Mouse (Mus musculus) adrenal gland, postnatal 4 days (tissue): ENCODE results near the gene Slc2a1. TPM values are rescaled to one million over a fixed set of nuclear protein-coding genes. Genes with fewer than 3 reads are reported as not detected.

ENCODE experiments used
- DNase-seq, 2 experiments: peaks; one replicate each; pipeline ENCODE4 v3.0.0; 2021 to 2022; ENCODE audit warnings: low spot score in 2 of 2, mixed read lengths in 2 of 2
- total RNA-seq, 2 experiments: library from RNA; stranded (reverse); gene quantifications; 2 replicates each; pipeline ENCODE4 v1.2.3; 2021

Gene Slc2a1
- total RNA-seq, 2 experiments from 2014 or later, result 13.0 to 15.5 TPM

DNA sequence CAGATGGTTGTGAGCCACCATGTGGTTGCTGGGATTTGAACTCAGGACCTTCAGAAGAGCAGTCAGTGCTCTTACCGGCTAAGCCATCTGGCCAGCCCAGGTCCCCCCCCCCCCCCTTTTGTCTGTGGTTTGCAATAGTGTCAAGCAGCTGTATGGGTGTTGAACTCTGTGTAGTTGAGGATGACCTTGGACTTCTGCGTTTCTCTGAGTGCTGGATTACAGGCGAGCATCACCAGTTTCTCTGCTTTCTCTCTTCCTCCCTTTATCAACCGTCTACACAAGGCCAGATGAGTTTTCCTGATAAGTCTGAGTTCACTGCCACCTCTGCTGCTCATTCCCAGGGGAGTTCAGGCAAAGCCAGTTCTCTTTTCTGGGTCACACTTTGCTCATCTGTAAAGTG is 11.1 kb upstream of the Slc2a1 start:
- no peak for DNase-seq

DNA sequence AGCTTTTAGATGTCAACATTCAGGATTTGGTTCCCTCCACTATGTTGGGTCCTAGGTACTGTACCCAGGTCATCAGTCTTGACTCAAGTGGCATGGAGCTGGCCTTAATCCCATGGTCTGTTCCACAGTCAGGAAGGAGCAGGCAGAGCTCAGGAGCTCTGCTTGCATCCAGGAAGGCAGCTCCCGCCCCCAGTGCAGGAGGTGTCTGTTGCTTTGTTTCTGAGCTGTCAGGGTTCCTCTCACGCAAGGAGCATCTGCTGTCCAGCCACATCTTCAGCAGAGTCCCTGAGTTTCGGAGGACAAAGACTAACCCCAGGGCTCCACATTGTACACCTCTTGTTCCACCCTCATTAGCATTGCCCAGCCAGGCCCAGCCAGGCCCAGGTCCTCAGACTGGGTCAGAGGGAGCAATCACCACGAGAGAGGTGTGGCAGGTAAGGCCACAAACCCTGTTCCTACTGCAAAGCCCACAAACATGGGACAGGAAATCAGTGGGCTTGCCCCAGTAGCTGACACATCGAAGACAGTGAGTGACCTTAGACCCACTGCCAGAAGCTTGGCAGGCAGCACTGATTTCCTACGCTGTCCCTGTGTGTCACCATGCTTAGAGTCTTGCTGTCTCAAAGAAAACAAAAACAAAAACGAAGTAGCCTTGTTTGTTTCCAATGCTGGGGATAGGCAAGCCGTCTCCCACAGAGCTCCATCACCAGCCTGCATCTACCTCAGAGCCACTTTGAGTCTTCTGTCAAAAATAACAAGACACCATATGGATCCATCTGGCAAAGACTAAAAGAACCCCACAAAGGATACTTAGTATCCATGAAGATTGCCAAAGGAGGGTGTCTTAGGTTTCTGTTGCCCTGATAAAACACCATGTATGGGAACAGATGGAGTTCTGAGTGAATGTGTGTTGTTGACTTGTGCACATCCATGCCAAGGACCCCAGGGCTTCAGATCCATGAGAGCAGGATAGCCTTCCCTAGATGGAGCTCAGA is 10.0 kb upstream of the Slc2a1 start:
- no peak for DNase-seq

DNA sequence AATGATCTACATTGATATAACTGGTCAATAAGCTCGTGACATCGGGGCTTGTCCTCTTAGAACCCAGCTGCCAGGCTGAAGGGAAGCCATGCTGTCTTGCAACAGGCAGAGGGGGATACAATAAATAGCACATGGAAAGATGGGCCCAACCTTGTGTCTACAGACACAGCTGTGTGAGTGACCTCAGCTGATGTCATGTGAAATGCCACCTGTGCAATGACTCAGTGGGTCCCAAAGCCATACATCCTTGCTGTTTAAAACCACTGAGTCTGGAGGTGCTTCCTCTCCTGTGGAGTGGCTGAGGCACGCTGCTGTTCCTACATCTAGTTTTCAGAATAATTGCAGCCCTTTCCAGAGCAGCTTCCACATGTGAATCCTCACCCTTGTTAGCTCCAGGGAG is 7.1 kb upstream of the Slc2a1 start:
- no peak for DNase-seq

DNA sequence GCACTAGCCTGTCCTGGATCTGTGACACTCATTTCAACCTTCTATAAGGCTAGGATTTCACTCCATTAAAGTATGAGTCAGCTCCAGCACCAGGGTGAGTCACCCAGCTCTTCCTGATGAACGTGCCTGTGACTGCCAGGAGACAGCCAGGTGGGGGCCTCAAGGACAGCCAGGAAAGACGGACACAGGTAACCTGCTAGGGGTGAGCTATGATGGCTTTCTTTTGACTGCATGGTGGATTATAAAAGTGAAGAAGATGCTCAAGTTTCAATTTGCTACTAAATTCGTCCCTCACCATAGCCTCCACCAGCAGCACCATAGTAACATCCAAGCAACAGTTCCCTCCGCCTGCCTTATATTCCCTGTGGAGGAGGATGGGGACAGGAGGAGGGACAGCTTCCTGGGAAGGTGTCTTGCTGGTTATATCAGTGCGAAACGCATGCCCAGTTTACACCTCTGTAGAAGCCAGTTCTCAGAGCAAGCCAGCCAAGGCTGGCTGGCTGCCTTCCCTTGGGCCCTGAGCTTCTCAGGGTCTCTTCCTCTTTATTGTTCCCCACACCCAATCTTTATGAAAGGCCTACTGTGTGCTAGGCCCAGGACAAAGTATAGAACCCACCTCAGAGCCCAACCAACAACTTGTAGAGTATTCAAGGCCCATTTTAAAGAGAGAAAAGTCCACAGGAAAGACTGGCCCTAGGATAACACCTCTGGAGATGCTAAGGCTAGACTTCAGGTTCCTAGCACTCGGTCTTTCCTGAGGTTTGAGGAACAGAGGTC is 6.0 kb upstream of the Slc2a1 start:
- no peak for DNase-seq

DNA sequence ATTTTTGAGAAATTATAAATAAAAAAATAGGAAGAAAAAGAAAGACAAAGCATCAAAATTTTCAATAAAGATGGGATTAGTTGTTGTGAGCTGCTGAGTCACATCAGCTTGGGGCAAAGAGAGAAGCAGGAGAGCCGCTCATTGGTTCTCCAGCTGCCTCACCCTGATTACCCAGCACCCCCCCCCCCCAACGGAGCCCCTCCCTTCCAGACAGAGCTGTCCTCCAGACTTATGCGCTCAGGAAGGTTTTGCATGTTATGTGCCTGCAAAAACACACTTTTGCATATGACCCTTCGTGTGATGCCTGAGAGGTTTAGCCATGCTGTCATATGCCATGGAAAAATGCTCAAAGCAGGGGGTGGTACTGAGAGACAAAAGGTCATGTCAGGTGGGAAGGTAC is 3.7 kb upstream of the Slc2a1 start:
- DNase-seq, result no peak

DNA sequence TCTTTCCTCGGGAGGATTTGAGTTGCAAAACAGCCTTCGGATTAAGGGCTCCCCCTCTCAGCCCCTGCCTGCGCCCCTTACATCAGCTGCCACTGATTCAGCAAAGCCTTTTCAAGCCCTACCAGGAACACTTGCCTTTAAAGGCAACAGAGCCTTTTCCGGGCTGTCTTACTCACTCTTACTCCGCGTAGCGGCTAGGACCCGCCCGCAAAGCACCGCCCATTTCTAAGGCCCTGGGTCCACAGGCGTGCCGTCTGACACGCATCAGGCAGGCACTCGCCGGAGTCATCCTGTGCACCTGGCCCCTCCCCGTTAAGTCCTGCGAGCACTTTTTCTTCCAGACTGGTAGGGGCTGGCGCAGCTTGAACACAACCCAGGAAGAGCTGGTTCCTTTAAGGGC is 2.8 kb upstream of the Slc2a1 start:
- peak in 1 of 2 experiments; percentile 34 for DNase-seq

DNA sequence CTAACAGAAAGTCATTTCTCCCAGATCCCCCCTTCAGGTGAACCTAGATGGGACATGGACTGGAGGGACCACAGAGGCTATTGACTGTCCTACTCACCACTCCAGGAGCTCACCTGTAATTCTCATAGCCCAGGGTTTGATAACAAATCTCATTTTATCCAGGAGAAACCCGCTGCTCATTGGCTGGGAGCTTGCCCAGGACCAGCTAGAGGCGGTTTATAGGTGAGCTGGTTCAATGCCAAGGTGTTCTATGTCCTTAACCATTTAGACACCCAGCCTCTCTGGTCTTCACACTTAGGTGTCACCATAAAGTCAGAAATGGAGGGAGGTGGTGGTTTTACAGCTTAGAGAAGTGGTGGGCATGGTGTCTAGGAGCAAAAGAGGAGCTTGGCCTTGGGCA is 644 bp upstream of the Slc2a1 start:
- no peak for DNase-seq

DNA sequence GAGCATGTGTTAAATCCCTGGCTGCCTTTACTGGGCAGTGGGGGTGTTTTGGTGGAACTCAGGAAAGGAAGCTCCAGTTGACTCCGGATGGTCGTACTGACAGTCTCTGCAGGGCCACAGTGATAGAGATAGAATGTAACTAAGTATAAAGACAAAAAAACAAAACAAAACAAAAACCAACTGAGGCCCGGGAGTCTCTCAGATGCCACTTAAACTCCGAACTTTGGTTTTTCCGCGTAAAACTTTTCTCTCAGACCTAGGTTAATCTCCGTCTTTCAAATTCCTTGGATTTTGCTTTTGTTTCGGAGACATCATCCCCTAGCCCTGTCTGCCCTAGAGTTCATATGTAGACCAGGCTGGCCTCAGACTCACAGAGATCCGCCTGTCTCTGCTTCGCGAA is 1.1 kb downstream of the Slc2a1 start:
- DNase-seq, result no peak

DNA sequence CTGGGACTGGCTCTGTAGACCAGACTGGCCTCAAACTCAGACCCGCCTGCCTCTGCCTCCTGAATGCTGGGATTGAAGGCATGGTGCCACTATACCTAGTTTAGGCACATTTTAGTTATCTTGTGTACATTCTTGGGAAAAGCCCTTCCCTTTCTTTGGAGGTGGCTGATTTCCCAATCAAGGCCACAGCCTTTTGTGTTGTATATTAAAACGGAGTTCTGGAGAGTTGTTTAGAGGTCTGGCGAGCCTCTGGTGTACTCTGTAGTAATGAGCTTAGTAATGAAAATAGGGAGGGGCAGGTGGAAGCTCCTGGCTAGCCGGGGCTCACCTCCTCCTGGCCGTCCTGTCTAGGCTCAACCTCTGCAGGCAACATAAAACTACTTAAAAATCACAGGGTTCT is 2.0 kb downstream of the Slc2a1 start:
- DNase-seq, result no peak

DNA sequence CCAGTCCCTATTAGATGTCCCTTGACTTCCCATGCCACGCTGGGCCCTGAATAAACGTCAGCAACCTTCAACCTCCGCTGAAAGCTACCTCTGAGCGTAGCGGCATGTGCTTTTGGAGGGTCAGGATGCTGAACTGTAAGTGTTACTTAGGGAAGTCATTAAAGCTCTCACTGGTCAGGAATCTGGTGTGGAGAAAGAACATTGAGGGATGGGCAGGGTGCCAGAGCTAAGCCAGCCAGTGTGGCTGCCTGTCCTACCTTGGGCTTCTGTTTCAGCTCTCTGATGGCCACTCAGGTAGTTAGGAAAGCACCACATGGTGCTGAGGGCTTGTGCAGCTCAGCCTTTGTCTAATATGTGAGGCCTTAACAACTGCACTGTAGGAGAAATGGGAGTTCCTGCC is 2.9 kb downstream of the Slc2a1 start:
- no peak for DNase-seq

DNA sequence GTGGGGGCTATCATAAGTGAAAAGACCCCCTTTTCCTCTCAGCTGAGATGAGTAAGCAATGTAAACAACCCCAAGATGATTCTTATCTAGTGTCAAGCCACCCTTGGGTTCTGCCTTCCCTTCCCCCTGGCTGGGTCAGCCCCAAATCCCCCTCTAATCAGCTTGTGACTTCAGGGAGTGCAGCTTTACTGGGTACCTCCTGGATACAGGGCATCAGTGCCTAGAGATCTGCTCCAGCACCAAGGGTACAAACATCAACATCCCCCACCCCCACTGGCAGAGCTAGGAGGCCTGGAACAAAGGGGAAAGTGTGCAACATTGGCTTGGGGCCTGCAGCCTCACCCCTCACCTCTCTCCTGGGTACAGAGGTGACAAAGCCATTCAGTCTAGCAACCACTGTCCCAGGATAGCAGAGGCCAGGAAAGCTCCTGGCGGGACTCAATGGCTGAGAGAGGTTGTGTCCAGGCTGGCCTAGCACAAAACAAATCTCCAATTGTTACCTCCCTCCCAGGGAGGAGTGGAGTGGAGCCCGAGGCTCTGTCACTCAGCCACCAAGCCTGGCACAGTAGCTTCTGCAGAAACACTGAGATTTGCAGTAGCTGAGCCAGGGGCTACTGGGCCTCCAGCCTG is 3.9 kb downstream of the Slc2a1 start:
- DNase-seq, result no peak

DNA sequence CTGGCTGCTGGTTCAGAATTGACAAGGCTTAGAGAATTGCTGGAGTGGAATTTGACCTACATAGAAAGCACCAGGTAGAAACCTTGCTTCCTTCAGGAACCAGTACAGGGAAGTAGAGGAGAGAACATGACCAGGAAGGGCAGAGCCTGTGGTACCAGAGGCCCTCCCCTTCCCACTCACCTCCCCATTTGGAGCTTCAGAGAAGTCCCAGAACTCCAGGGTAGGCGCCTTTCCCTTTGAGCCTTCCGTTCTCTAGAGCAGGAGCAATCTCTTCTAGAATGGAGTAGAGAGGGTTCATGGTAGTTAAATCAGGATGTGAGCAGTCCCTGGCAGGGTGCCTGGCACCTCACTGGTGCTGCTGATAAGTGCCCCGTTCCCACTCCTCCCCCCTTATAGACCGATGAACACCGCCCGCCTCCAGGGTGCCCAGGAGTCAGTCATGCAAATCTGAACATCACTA is 7.1 kb downstream of the Slc2a1 start:
- no peak for DNase-seq

DNA sequence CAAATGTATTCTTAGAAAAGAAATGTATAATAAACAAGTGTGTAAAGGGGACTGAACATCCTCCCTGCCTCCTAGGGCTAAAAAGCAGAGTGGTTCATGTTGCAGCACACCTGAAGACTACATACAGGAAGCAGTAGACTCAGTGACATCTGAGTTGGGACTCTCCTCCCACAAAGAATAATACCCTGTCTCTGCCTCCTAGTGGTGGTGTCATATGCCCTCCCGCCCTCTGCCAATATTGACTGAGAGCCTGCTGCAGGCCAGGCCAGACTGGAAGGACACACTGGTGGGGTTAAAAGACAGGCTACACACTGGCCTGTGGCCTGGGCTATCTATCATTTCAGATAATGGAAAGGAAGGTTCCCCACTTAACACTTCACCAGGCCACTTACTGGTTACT is 7.8 kb downstream of the Slc2a1 start:
- no peak for DNase-seq

DNA sequence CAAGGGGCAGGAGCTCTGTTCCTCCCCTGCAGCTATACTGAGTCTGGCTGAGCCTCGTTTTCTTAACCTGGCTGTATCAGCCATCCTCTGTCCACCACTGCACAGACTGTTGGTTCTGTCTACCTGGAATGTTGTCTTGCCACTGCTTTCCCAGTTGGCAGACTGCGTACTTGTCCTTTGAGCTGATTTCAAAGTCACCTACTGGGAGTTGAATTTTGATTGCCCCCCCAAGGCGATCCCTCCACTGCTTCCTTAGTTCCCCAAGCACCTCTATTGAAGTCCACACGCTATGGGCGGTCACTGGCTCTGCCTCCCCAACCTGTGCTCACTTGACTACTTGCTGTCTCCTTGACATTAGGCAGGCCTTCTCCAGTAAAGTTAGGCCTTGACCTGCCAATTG is 9.1 kb downstream of the Slc2a1 start:
- DNase-seq, result no peak

DNA sequence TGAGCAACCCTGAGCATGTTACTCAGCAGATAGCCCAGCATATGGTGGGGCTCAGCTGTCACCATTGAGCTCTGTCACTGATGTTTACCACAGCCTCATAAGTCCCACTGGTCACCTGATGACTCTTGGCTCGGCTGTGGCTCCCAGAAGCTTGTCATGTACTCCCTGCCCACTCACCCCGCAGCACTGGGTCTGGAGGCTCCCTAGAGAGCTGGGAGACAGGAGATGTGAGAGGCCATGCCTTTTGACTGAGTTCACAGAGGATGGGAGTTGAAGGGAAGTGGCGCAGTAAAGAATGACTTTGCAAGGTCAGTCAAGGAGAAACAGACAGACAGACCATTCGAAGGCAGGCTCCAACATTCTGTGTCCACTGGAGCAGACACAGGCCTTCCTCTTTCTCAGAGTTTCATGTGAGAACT is 10.2 kb downstream of the Slc2a1 start:
- DNase-seq, result no peak

DNA sequence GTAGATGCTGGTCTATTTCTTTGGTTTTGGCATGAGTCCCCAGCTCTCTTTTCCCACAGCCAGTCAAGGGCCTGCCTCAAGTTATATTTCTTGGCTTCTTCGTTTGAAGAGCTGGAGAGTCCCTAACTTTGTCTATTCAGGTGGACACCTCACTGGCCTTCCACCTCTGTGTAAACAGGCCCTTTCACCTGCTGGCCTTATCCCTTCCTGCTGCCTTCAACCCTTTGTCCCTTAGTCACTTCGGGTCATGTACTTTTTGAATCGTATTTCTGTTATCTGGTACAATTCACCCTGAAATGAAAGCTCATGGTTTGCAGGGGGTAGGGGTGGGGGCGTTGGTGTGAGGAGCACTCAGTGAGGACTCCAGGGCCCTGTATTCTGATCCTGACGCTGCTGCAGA is 10.8 kb downstream of the Slc2a1 start:
- no peak for DNase-seq

DNA sequence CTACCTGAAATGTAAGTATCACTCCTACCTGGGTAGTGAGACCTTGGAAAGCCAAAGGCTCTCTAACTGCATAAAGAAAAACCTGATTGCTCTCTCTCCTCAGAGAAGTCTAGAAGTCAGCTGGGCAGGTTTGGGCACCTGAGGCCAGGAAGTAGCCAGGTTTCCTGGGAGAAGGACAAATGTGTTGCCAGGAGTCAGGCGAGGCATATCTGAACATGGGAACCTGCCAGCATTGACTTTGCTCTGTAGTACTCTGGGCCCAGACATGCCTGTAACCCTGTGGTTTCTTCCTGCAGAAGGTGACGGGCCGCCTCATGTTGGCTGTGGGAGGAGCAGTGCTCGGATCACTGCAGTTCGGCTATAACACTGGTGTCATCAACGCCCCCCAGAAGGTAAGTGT is 11.6 kb downstream of the Slc2a1 start:
- DNase-seq, result no peak

DNA sequence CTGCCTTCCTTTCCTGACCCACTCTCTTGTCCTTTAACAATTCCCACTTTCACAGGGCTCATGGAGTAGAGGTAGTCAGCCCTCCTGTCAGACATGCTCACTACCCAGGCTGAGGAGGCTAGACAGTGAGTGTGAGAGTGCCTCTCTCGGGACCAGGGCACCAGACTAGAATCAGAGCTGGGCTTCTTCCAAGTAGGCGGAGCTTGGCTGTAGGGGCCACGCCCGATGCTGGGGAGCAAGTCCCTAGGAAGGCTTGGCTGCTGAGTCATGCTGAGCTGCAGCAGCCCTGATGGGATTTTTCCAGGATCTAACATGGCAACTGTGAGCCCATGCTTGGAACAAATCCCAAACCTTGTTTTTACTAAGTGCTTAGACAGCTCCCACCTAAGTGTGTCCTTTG is 12.7 kb downstream of the Slc2a1 start:
- peak; percentile 34 to 57 for DNase-seq

DNA sequence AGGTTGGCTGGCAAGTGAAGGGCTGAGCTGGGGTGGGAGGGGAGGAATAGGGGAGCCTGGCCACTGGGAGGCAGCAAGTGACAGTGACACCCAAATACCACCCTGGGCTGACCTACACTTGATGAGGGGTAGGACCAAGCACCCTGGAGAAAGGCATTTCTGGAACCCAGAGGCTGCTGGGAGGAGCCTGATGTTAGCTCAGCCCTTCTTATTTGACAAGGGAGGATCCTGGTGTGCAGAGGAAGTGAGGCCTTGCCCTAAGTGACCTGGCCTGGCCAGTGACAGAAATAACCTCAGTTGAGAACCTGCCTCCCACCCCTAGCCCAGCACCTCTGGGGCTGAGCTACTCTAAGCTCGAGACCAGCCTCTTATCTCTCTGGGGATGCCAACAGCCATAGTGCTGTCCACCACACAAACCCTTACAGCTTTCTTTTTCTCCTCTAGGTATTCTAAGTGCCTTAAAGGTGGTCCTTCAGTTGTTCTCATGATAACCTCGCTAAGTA is 16.3 kb downstream of the Slc2a1 start:
- DNase-seq, result no peak

DNA sequence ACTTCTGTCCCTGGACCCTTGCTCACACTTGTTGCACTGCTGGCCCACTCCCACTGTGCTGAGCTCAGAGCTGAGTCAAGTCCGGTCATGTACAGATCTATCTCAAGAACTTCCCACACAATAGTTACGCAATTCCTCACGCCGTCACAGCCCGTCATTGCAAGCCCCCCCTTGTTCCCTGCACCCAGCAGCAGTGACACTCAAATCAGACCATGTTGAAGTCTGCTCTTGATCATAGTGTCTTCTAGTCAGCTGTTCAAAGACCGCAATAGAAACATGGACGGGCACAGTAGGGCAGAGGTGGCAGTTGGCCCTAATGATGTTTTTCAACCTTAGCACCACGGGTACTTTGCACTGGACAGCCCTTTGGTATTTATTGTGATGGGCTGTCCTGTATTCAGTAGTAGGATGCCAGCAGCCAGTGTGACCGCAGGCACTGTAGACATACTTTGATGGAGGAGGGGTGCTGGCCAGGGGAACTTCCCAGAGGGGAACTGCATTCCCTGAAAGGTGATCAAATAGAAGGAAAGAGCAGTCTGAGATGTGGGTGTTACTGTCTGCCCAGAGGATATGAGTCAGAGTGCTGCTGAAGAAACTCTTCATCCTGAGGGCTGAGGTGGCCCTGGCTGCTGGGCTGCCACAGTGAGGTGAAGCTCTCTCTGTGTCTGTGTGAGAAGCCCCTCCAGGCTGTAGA is 17.2 kb downstream of the Slc2a1 start:
- no peak for DNase-seq

DNA sequence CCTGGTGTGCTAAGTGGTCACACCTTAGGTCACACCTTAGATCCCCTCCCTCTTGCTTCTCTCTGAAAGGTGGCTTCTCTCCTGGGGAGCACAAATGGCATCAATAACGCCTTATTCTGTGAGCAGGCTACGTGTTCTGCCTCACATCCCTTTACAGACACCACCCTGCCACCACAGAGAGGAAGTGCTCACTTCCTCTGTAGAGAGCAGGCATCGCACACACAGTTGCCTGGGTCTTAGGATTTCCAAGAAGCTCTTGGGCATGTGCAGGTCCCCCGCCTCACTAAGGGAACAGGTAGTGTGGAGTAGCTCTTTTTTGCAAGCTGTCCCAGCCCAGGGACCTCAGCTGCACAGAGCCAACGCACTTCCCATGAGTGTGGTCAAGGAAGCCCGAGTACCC is 18.7 kb downstream of the Slc2a1 start:
- no peak for DNase-seq
